Mouse (Mus musculus): ENCODE measurements around the gene Pfkfb2. TPM values are rescaled to one million over a fixed set of nuclear protein-coding genes. Genes with fewer than 3 reads are reported as not detected.
A peak's percentile ranks its signal among the peaks of the same experiment; 100 is the strongest.

Pfkfb2 gene
- polyA plus RNA-seq, 1 experiment from 2014 or later: 4.5 TPM

- WGBS (ENCODE audit: insufficient replicate concordance): 55% methylated on average over 9 of the region's 9 CpGs
- Histone ChIP-seq H3K9ac (no peak overlapping the region), H3K4me3 (replicated peaks) (no peak overlapping the region), H3K27ac (no peak overlapping the region), H3K9me3 (replicated peaks) (no peaks in the 10 kb centered on the region), H3K27me3 (no peaks in the 10 kb centered on the region), H3K4me1 (replicated peaks) (peaks cover 18% of the 10 kb centered on the region), H3K4me2 (no peak overlapping the region), H3K36me3 (no peaks in the 10 kb centered on the region)
- no peak for ATAC-seq (ENCODE audit: low read depth)
- no peak for DNase-seq
Observed at GRCm38 (mm10) chr1:130759689-130760088, 30.6 kb upstream of the Pfkfb2 start.

GRCm38 (mm10) chr1:130746819-130747218, 17.8 kb upstream of the Pfkfb2 start:
- no peak overlapping the region for H3K9ac ChIP-seq

GRCm38 (mm10) chr1:130745591-130745990, 16.5 kb upstream of the Pfkfb2 start:
- peaks cover 71% of the 10 kb centered on the region for H3K4me1 ChIP-seq (replicated peaks)
- ATAC-seq (ENCODE audit: low read depth): no peak
- WGBS (ENCODE audit: insufficient replicate concordance): 79% methylated on average over 3 of the region's 3 CpGs

More at GRCm38 (mm10) chr1:130746819-130747218, 17.8 kb upstream of the Pfkfb2 start:
- DNase-seq (no peak), ATAC-seq (ENCODE audit: low read depth) (peak; percentile 54)
- Histone ChIP-seq H3K27ac (peak overlapping the region; percentile 98; the same call in 1 of the 2 replicates), H3K9me3 (replicated peaks) (no peaks in the 10 kb centered on the region), H3K4me3 (replicated peaks) (no peak overlapping the region), H3K4me1 (replicated peaks) (peaks cover 61% of the 10 kb centered on the region), H3K4me2 (peak overlapping the region; percentile 9; the same call in 1 of the 2 replicates), H3K27me3 (no peaks in the 10 kb centered on the region), H3K36me3 (peaks cover 17% of the 10 kb centered on the region)
- 16% methylated on average over 3 of the region's 3 CpGs for WGBS (ENCODE audit: insufficient replicate concordance)

GRCm38 (mm10) chr1:130744961-130745360, 15.9 kb upstream of the Pfkfb2 start:
- Histone ChIP-seq H3K4me2 (peak overlapping the region; percentile 18; the same call in 1 of the 2 replicates), H3K4me1 (replicated peaks) (peaks cover 77% of the 10 kb centered on the region), H3K36me3 (peaks cover 17% of the 10 kb centered on the region), H3K27me3 (no peaks in the 10 kb centered on the region), H3K9me3 (replicated peaks) (no peaks in the 10 kb centered on the region), H3K4me3 (replicated peaks) (no peak overlapping the region), H3K27ac (peak overlapping the region; percentile 98), H3K9ac (peak overlapping the region; percentile 87; the same call in 1 of the 2 replicates)
- 80% methylated on average over 5 of the region's 5 CpGs for WGBS (ENCODE audit: insufficient replicate concordance)
- ATAC-seq (ENCODE audit: low read depth): no peak
- DNase-seq: no peak

More at GRCm38 (mm10) chr1:130745591-130745990, 16.5 kb upstream of the Pfkfb2 start:
- H3K36me3 ChIP-seq: peaks cover 17% of the 10 kb centered on the region
- H3K4me3 ChIP-seq (replicated peaks): no peak overlapping the region
- peak overlapping the region; percentile 98 for H3K27ac ChIP-seq
- peak overlapping the region; percentile 18; the same call in 1 of the 2 replicates for H3K4me2 ChIP-seq
- H3K9me3 ChIP-seq (replicated peaks): no peaks in the 10 kb centered on the region
- no peak for DNase-seq
- H3K27me3 ChIP-seq: no peaks in the 10 kb centered on the region
- H3K9ac ChIP-seq: 0 out of 2 replicates have a peak overlapping the region, but pooled peaks have one; percentile 3

- no peak overlapping the region for H3K4me3 ChIP-seq (replicated peaks)
- H3K4me2 ChIP-seq: peak overlapping the region; percentile 49
- DNase-seq (peak; percentile 56), ATAC-seq (ENCODE audit: low read depth) (peak; percentile 58)
- H3K36me3 ChIP-seq: peaks cover 17% of the 10 kb centered on the region
- H3K27me3 ChIP-seq: no peaks in the 10 kb centered on the region
- peak overlapping the region; percentile 87 for H3K9ac ChIP-seq
- peak overlapping the region; percentile 98 for H3K27ac ChIP-seq
- H3K9me3 ChIP-seq (replicated peaks): no peaks in the 10 kb centered on the region
- H3K4me1 ChIP-seq (replicated peaks): peaks cover 85% of the 10 kb centered on the region
- 43% methylated on average over 2 of the region's 2 CpGs for WGBS (ENCODE audit: insufficient replicate concordance)
Observed at GRCm38 (mm10) chr1:130744217-130744616, 15.2 kb upstream of the Pfkfb2 start.

DNA sequence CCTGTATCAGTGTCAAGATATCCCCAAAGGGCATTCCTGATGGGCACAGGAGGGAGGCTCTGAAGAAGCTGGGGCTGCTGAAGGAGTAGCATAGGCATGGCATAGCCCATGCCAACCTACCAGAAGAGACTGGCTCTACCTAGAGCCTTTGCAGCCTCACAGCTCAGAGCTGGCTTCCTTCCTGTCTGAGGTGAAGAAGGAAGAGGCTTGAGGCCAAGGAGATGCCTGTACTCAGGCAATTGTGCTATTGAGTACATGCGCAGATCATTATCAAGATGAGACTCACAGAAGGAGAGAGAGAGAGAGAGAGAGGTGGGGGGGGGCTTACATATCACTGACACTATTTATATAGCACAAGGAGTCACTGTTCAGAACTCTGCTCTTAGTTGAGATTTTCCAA, 14.7 kb upstream of the Pfkfb2 start:
- H3K4me3 ChIP-seq (replicated peaks): no peak overlapping the region
- no peaks in the 10 kb centered on the region for H3K9me3 ChIP-seq (replicated peaks)
- H3K4me2 ChIP-seq: peak overlapping the region; percentile 49
- no peaks in the 10 kb centered on the region for H3K27me3 ChIP-seq
- WGBS (ENCODE audit: insufficient replicate concordance): 32% methylated on average over 1 of the region's 1 CpGs
- H3K27ac ChIP-seq: peak overlapping the region; percentile 98
- H3K4me1 ChIP-seq (replicated peaks): peaks cover 89% of the 10 kb centered on the region
- H3K9ac ChIP-seq: peak overlapping the region; percentile 87
- peaks cover 17% of the 10 kb centered on the region for H3K36me3 ChIP-seq
- no peak for ATAC-seq (ENCODE audit: low read depth)
- no peak for DNase-seq

- H3K4me2 ChIP-seq: peak overlapping the region; percentile 80
- H3K36me3 ChIP-seq: peaks cover 19% of the 10 kb centered on the region
- H3K4me3 ChIP-seq (replicated peaks): no peak overlapping the region
- no peaks in the 10 kb centered on the region for H3K9me3 ChIP-seq (replicated peaks)
- 69% methylated on average over 7 of the region's 7 CpGs for WGBS (ENCODE audit: insufficient replicate concordance)
- ATAC-seq (ENCODE audit: low read depth): no peak
- peak overlapping the region; percentile 98 for H3K27ac ChIP-seq
- no peaks in the 10 kb centered on the region for H3K27me3 ChIP-seq
- H3K4me1 ChIP-seq (replicated peaks): peaks cover 98% of the 10 kb centered on the region
- DNase-seq: no peak
- H3K9ac ChIP-seq: peak overlapping the region; percentile 87
Observed at GRCm38 (mm10) chr1:130742201-130742600, 13.1 kb upstream of the Pfkfb2 start.

DNA sequence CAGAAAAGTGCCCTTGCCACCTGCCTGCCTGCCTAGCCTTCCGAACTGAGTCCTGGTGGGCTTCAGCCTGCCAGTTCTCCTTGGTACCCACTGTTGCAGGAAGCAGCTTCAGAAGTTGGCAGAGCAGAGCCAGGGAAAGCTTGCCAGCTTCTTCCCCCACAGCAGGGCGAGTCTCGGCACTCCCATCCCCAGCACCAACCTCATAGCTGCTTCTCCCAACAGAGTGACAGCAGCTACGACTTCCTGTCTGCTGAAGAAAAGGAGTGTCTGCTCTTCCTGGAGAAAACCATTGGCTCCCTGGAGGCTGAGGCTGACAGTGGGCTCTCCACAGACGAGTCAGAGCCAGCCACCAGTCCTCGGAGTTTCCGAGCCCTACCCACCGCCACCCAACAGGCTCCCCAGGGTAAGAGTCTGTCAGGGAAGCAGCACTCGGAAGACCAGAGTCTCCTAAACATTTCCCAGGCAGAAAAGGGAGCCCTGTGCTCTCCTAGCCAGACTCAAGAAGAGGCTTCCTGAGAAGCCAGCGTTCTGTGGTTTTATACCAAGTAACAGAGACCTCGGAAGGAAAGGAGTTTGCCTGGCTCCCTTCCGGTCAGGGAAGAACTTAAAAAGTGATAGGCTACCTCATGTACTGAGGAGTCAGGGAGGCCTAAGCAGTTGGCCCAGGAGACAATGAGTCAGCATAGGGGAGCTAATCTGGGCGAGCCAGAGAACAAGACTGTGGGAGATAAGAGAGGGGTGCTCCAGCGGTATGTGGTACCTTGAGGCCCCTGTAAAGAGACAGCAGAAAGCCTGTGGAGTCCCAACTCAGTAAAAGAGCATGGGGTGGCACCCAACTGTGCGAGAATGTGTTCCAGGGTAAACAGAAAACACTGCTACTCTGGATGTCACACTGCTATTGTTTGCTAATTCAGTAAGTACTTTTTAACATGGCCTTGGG, 12.0 kb upstream of the Pfkfb2 start:
- H3K36me3 ChIP-seq: peaks cover 21% of the 10 kb centered on the region
- ATAC-seq (ENCODE audit: low read depth) (peak; percentile 94), DNase-seq (peak; percentile 92)
- H3K27ac ChIP-seq: peak overlapping the region; percentile 98
- peak overlapping the region; percentile 87 for H3K9ac ChIP-seq
- no peaks in the 10 kb centered on the region for H3K27me3 ChIP-seq
- WGBS (ENCODE audit: insufficient replicate concordance): 11% methylated on average over 15 of the region's 15 CpGs
- H3K9me3 ChIP-seq (replicated peaks): no peaks in the 10 kb centered on the region
- peak overlapping the region; percentile 80 for H3K4me2 ChIP-seq
- H3K4me1 ChIP-seq (replicated peaks): peaks cover 97% of the 10 kb centered on the region
- H3K4me3 ChIP-seq (replicated peaks): peak overlapping the region; percentile 61

GRCm38 (mm10) chr1:130740227-130740648, 11.2 kb upstream of the Pfkfb2 start:
- peaks cover 97% of the 10 kb centered on the region for H3K4me1 ChIP-seq (replicated peaks)
- H3K4me2 ChIP-seq: peak overlapping the region; percentile 80
- H3K27me3 ChIP-seq: no peaks in the 10 kb centered on the region
- ATAC-seq (ENCODE audit: low read depth): no peak
- WGBS (ENCODE audit: insufficient replicate concordance): 36% methylated on average over 4 of the region's 4 CpGs
- H3K27ac ChIP-seq: peak overlapping the region; percentile 98
- no peak for DNase-seq
- H3K9me3 ChIP-seq (replicated peaks): no peaks in the 10 kb centered on the region
- peak overlapping the region; percentile 87 for H3K9ac ChIP-seq
- peaks cover 21% of the 10 kb centered on the region for H3K36me3 ChIP-seq
- H3K4me3 ChIP-seq (replicated peaks): peak overlapping the region; percentile 61

DNA sequence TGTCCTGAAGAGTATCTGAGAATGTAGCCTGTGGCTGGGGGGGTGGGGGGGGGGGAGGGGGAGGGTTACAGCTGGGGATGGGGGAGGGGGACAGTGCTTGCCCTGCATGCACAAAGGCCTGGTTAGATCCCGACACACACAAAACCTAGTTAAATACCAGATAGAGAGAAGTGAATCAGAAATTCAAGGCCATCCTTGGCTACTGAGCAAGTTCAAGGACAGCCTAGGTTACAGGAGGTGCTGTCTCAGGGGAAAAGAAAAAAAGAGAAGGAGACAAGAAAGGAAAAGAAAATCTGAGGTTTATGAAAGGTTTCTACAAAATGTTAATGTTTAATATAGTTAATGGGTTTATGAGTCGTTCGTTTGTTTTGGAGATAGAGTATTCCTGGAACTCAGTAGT, 10.6 kb upstream of the Pfkfb2 start:
- Histone ChIP-seq H3K9ac (peak overlapping the region; percentile 87), H3K27ac (peak overlapping the region; percentile 98), H3K36me3 (peaks cover 21% of the 10 kb centered on the region), H3K9me3 (replicated peaks) (no peaks in the 10 kb centered on the region), H3K4me2 (peak overlapping the region; percentile 80), H3K4me3 (replicated peaks) (peak overlapping the region; percentile 61), H3K27me3 (no peaks in the 10 kb centered on the region), H3K4me1 (replicated peaks) (peaks cover 97% of the 10 kb centered on the region)
- DNase-seq (no peak), ATAC-seq (ENCODE audit: low read depth) (no peak)
- 16% methylated on average over 3 of the region's 3 CpGs for WGBS (ENCODE audit: insufficient replicate concordance)

GRCm38 (mm10) chr1:130738551-130739106, 9.6 kb upstream of the Pfkfb2 start:
- peak overlapping the region; percentile 98 for H3K27ac ChIP-seq
- peaks cover 19% of the 10 kb centered on the region for H3K36me3 ChIP-seq
- H3K9ac ChIP-seq: peak overlapping the region; percentile 87
- H3K9me3 ChIP-seq (replicated peaks): no peaks in the 10 kb centered on the region
- peaks cover 97% of the 10 kb centered on the region for H3K4me1 ChIP-seq (replicated peaks)
- peak overlapping the region; percentile 61 for H3K4me3 ChIP-seq (replicated peaks)
- DNase-seq (no peak), ATAC-seq (ENCODE audit: low read depth) (no peak)
- no peaks in the 10 kb centered on the region for H3K27me3 ChIP-seq
- 64% methylated on average over 3 of the region's 3 CpGs for WGBS (ENCODE audit: insufficient replicate concordance)
- H3K4me2 ChIP-seq: peak overlapping the region; percentile 80
